Mouse (Mus musculus): ENCODE measurements around the gene Doc2a. TPM values are rescaled to one million over a fixed set of nuclear protein-coding genes. Genes with fewer than 3 reads are reported as not detected.

Doc2a gene
- polyA plus RNA-seq, 1 experiment: not detected

DNA sequence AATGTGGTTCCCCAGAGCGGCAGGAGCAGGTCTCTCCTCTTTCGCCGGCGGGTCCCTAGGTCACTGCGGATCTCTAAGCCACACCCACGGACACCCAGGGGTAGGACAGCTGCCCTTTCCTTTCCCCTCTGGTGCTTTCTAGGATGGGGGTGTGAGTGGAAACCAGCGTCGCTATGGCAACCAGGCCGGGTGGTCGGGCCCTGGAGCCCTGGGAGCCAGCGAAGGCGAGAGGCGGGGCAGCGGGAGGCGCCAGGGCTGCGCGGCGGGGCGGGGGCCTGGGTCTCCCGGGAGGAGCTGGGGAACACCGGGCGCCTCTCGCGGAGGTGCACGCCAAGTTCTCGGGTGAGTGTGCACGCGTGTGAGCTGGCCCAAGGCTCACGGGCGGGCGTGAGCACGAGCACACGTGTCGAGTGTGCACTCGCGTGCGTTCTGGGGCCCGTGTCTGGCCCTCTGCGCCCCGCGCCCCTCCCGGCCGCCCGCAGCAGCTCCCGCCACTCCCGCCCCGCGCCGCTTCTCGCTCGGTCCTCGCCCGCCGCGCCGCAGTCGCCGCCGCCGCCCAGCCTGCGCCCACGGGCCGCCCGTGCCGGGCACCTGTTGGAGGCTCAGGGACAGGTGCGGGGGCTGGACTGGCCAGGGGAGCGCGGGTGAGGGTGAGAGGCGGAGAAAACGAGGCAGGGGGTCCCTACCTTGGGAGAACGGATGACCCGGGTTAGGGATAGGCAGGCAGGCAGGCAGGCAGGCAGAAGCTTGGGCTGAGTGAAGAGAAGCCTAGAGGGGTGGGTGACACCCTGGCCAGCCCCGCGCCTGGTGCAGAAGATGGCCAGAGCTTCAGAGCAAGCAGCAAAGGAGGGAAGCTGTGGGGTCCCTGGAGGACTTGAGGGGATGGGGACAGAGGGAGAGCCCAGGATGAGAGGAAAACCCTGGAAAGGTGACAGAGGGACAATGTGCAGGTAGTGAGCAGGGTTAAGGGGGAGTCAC lies 494 bp downstream of the Doc2a start:
- Histone ChIP-seq H3K4me3 (ENCODE audit: insufficient read depth, low read length) (no peak overlapping the region), H3K27ac (ENCODE audit: insufficient read depth, low read length) (no peak overlapping the region), H3K4me1 (ENCODE audit: control insufficient read depth, insufficient read depth, low read length) (no peaks in the 10 kb centered on the region)
- TF ChIP-seq POLR2A (IDR thresholded peaks at IDR 0.05; ENCODE audit: low read depth, low read length): no peak

DNA sequence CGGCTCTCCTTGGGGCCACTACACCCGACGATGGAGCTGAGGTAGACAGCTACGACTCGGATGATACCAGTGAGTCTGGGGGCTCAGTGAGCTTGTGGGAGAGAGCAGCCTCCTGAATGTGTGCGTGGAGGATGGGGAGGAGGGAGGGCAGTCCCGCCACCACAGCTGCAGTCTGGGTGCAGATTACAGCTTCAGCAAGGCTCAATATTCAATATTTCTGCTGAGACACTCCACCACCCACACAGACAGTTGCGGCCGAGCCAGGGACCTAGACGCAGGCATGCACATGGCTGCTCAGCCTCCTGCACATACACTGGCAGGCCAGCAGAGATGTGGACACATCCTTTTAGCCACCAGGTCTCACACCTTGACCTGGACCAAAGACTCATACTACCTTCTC lies 1.6 kb downstream of the Doc2a start:
- H3K27ac ChIP-seq (ENCODE audit: insufficient read depth, low read length): no peak overlapping the region
- H3K4me1 ChIP-seq (ENCODE audit: control insufficient read depth, insufficient read depth, low read length): no peaks in the 10 kb centered on the region
- no peak for TF ChIP-seq POLR2A (IDR thresholded peaks at IDR 0.05; ENCODE audit: low read depth, low read length)
- TF ChIP-seq CTCF (IDR thresholded peaks at IDR 0.05; ENCODE audit: borderline replicate concordance, insufficient read depth, low read length): no peak
- H3K4me3 ChIP-seq (ENCODE audit: insufficient read depth, low read length): no peak overlapping the region

DNA sequence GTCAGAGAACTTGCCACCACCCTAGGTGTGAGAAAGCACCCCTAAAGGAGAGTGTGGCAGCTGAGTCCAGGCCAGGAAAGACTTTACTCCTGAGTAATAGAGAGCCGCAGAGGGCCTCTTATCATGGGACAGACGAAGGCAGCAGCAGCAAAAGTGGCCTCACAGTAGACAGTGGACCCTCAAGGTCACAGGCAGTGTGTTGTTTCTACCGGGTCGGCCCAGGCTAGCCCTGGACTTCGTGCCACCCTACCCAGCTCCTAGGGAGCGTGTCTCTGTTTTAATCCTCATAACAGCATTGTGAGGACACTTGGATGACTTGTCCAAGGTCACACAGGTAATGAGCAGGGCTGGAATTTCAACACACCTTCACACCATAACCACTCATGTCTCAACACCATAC lies 2.9 kb downstream of the Doc2a start:
- H3K4me1 ChIP-seq (ENCODE audit: control insufficient read depth, insufficient read depth, low read length): no peaks in the 10 kb centered on the region

DNA sequence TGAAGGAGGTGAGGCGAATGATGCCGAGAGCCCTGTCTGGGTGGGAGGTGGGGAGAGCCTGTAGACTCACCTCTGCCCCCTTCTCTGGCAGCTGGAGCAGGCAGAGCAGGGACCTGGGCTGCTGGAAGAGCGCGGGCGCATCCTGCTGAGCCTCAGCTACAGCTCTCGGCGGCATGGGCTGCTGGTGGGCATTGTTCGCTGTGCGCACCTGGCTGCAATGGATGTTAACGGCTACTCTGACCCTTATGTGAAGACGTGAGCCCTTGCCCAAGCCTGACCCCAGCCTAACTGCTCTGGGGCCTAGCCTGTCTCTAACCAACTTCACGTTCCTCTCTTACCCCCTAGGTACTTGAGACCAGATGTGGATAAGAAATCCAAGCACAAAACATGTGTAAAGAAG lies 4.0 kb downstream of the Doc2a start:
- Histone ChIP-seq H3K4me1 (ENCODE audit: control insufficient read depth, insufficient read depth, low read length) (no peaks in the 10 kb centered on the region), H3K27ac (ENCODE audit: insufficient read depth, low read length) (no peak overlapping the region), H3K4me3 (ENCODE audit: insufficient read depth, low read length) (no peak overlapping the region)
- TF ChIP-seq POLR2A (IDR thresholded peaks at IDR 0.05; ENCODE audit: low read depth, low read length): 0 out of 2 replicates have a peak, but pooled peaks have one; percentile 20
- no peak for TF ChIP-seq CTCF (IDR thresholded peaks at IDR 0.05; ENCODE audit: borderline replicate concordance, insufficient read depth, low read length)

More for the DNA sequence above, 2.9 kb downstream of the Doc2a start:
- no peak overlapping the region for H3K27ac ChIP-seq (ENCODE audit: insufficient read depth, low read length)
- H3K4me3 ChIP-seq (ENCODE audit: insufficient read depth, low read length): no peak overlapping the region
- no peak for TF ChIP-seq CTCF (IDR thresholded peaks at IDR 0.05; ENCODE audit: borderline replicate concordance, insufficient read depth, low read length)
- no peak for TF ChIP-seq POLR2A (IDR thresholded peaks at IDR 0.05; ENCODE audit: low read depth, low read length)

DNA sequence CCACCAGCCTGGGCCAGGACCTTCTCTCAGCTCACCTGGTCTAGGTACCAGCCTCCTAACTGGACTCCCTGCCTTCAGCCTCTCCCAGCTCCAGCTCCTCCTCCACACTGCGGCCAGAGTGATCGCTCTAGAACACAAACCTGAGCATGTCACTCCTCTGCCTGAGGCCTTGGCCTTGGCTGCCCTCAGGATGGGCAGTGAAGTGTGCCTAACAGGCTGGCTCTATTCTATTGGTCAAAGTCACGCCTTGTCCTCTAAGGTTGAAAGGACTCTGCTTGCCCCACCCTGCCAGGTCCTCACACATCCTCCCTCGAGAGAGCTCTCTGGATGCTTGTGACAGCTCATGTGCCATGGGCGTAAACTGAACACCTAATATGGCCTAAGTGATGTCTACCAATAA lies 6.2 kb downstream of the Doc2a start:
- no peak for TF ChIP-seq POLR2A (IDR thresholded peaks at IDR 0.05; ENCODE audit: low read depth, low read length)
- H3K27ac ChIP-seq (ENCODE audit: insufficient read depth, low read length): no peak overlapping the region
- no peak overlapping the region for H3K4me3 ChIP-seq (ENCODE audit: insufficient read depth, low read length)
- no peaks in the 10 kb centered on the region for H3K4me1 ChIP-seq (ENCODE audit: control insufficient read depth, insufficient read depth, low read length)

DNA sequence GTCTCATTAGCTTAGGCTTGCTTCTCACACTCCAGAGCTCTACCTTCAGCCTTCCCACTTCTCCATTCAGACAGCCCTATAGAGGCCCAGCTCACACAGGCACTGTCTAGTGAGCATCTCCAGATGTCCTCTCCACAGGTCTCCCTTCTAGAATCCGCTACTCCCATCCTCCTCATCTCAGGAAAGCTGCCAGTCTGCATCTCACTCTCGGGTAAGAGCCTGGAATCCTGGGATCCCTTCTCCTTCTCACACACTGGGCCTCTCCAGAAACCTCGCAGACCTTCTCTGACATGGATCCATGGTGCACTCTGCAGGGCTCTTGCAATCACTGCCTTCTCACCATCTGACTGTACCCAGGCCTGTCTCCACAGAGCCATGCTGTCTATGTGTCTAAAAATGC lies 8.4 kb downstream of the Doc2a start:
- TF ChIP-seq POLR2A (IDR thresholded peaks at IDR 0.05; ENCODE audit: low read depth, low read length) (no peak), CTCF (IDR thresholded peaks at IDR 0.05; ENCODE audit: borderline replicate concordance, insufficient read depth, low read length) (no peak)
- Histone ChIP-seq H3K4me3 (ENCODE audit: insufficient read depth, low read length) (no peak overlapping the region), H3K27ac (ENCODE audit: insufficient read depth, low read length) (no peak overlapping the region), H3K4me1 (ENCODE audit: control insufficient read depth, insufficient read depth, low read length) (no peaks in the 10 kb centered on the region)

DNA sequence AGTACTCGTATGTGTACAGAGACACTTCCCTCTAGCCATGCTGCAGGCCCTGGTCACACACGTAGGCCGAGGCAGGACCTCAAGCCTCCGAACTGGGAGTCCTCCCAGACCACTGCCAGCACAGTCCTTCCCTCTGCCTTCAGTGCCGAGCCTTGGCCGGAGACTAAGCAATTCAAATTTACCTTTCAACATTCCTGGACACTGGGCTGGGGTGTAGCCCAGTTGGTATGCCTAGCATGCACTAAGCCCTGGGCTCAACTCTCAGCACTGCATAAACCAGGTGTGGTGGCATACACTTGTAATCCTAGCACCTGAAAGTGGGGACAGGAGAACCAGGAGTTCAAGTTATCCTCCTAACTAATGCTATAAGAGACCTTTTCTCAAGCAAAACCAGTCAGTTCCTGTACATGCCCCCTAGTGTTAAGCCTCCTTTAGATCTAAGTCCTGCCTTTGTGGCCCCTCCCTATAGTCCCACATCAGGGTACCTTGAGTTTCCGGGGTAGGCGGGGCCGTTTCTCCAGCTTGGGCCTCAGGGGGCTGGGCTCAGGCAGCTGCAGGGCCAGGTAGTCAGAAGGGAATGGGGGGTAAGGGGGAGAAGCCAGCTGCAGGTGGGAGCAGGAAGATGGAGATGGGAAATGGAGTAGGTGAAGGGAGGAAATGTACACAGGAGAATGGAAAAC lies 9.7 kb downstream of the Doc2a start:
- Histone ChIP-seq H3K4me1 (ENCODE audit: control insufficient read depth, insufficient read depth, low read length) (no peaks in the 10 kb centered on the region), H3K27ac (ENCODE audit: insufficient read depth, low read length) (no peak overlapping the region), H3K4me3 (ENCODE audit: insufficient read depth, low read length) (no peak overlapping the region)
- TF ChIP-seq CTCF (IDR thresholded peaks at IDR 0.05; ENCODE audit: borderline replicate concordance, insufficient read depth, low read length) (no peak), POLR2A (IDR thresholded peaks at IDR 0.05; ENCODE audit: low read depth, low read length) (no peak)

DNA sequence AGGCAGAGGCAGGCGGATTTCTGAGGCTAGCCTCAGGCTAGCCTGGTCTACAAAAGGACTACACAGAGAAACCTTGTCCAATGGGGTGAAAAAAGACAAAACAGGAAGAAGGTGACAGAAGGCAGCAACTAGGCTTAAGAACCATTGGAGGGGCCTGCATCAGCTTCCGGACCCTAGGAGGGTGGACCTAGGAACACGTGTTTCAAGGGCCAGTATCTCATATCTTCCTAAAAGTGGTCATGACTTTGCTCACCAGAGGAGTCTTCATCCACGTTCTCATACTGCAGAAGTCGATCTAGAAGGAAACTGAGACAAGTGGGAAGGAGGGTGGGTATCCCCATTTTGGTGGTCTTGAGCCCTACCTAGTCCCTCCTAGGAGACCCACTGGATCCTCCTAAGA lies 13.8 kb downstream of the Doc2a start:
- Histone ChIP-seq H3K27ac (ENCODE audit: insufficient read depth, low read length) (no peak overlapping the region), H3K4me1 (ENCODE audit: control insufficient read depth, insufficient read depth, low read length) (no peaks in the 10 kb centered on the region), H3K4me3 (ENCODE audit: insufficient read depth, low read length) (peak overlapping the region; percentile 72)
- TF ChIP-seq POLR2A (IDR thresholded peaks at IDR 0.05; ENCODE audit: low read depth, low read length) (no peak), CTCF (IDR thresholded peaks at IDR 0.05; ENCODE audit: borderline replicate concordance, insufficient read depth, low read length) (no peak)

DNA sequence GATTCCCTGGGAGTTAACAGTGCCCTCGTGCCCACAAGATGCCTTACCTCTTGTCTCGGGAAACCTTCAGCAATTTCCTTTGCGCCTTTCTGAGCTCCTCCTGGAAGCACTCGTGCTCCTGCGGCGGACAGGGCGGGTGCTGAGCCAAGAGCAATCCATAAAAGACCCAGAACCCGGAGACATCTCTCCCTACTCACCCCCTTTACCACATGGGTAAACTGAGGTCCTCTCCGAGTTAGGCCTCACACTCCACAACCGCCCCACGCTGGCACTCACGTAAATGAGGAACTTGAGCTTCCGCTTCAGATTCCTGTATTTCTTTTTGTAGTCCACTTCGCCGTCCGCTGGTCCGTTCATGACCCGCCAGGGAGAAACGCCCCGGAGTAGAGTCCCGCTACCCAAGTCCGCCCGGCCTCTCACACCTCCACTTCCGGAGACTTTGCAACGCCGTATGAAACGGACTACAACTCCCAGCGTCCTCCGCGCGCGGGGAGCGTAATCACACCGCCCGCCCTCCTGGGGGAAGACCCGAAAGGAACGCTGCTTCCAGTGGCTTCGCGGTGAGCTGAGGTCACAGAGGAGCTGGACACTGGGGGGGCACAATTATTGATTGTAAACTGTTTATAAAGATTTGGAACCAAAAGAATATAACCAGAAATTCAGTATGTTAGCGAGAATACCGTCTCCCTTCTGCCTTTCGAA lies 14.4 kb downstream of the Doc2a start, which contains the start of gene Hirip3:
Gene Hirip3, plus strand, starts transcription at position 544 of the 702 bp plus-strand sequence.
- Histone ChIP-seq H3K4me3 (ENCODE audit: insufficient read depth, low read length) (peak within 1 kb of the TSS; percentile 72), H3K27ac (ENCODE audit: insufficient read depth, low read length) (peak within 1 kb of the TSS; percentile 51), H3K4me1 (ENCODE audit: control insufficient read depth, insufficient read depth, low read length) (no peaks in the 10 kb centered on the region)
- peak; percentile 81 for TF ChIP-seq POLR2A (IDR thresholded peaks at IDR 0.05; ENCODE audit: low read depth, low read length)
- no peak for TF ChIP-seq CTCF (IDR thresholded peaks at IDR 0.05; ENCODE audit: borderline replicate concordance, insufficient read depth, low read length)
